Mouse (Mus musculus) kidney, postnatal 36 days (tissue): ENCODE measurements at regions not wholly inside any gene's neighbourhood (a gene's known extent, or its start where the extent isn't known, plus 50 kb on each side); places are given as distances from the start of the nearest gene placed in this dataset.

Experiments used
- DNase-seq, 2 experiments: peaks; one replicate each; pipeline ENCODE4 v3.0.0; 2021 to 2022; ENCODE audit warnings: mixed read lengths in 2 of 2

- peak; percentile 12 to 57 for DNase-seq
These were observed 569.9 kb upstream of the Gm10800 start for GRCm38 (mm10) chr2:99236968-99237367.
